Mouse (Mus musculus): ENCODE data around the gene Mansc1. TPM values are rescaled to one million over a fixed set of nuclear protein-coding genes. Genes with fewer than 3 reads are reported as not detected.
A peak's percentile ranks its signal among the peaks of the same experiment; 100 is the strongest.

Mansc1 gene
- total RNA-seq, 4 experiments from 2014 or later, result 8.0 to 11.6 (median 10.4) TPM

GRCm38 (mm10) chr6:134601130-134601529 is 31.2 kb downstream of the Mansc1 start:
- DNase-seq (ENCODE audit: low spot score in 2 of 2), result no peak

- no peak for DNase-seq (ENCODE audit: low spot score in 2 of 2)
Observed at GRCm38 (mm10) chr6:134599239-134599638, 33.0 kb downstream of the Mansc1 start.

GRCm38 (mm10) chr6:134597651-134598229 is 34.5 kb downstream of the Mansc1 start:
- no peak for DNase-seq (ENCODE audit: low spot score in 2 of 2)

GRCm38 (mm10) chr6:134594569-134595442 is 37.5 kb downstream of the Mansc1 start:
- no peak for DNase-seq (ENCODE audit: low spot score in 2 of 2)

GRCm38 (mm10) chr6:134591614-134592013 is 40.7 kb downstream of the Mansc1 start:
- no peak for DNase-seq (ENCODE audit: low spot score in 2 of 2)

GRCm38 (mm10) chr6:134586241-134586640 is 46.0 kb downstream of the Mansc1 start:
- no peak for DNase-seq (ENCODE audit: low spot score in 2 of 2)

GRCm38 (mm10) chr6:134584616-134585015 is 47.7 kb downstream of the Mansc1 start:
- no peak for DNase-seq (ENCODE audit: low spot score in 2 of 2)

- DNase-seq (ENCODE audit: low spot score in 2 of 2), result no peak
Observed at GRCm38 (mm10) chr6:134582110-134582509, 50.2 kb downstream of the Mansc1 start.

- no peak for DNase-seq (ENCODE audit: low spot score in 2 of 2)
Observed at GRCm38 (mm10) chr6:134579506-134579905, 52.8 kb downstream of the Mansc1 start.

- DNase-seq (ENCODE audit: low spot score in 2 of 2), result no peak
Observed at GRCm38 (mm10) chr6:134578039-134578438, 54.2 kb downstream of the Mansc1 start.

- DNase-seq (ENCODE audit: low spot score in 2 of 2), result no peak
Observed at GRCm38 (mm10) chr6:134575288-134575741, 57.0 kb downstream of the Mansc1 start.

GRCm38 (mm10) chr6:134567986-134568556 is 64.2 kb downstream of the Mansc1 start:
- no peak for DNase-seq (ENCODE audit: low spot score in 2 of 2)

GRCm38 (mm10) chr6:134566818-134567485 is 65.3 kb downstream of the Mansc1 start, which contains the start of gene Lrp6:
Lrp6 (minus strand) TSS chr6:134566965.
- peak; percentile 38 to 70 for DNase-seq (ENCODE audit: low spot score in 2 of 2)

- DNase-seq (ENCODE audit: low spot score in 2 of 2), result no peak
Observed at GRCm38 (mm10) chr6:134566248-134566817, 66.0 kb downstream of the Mansc1 start.

- no peak for DNase-seq (ENCODE audit: low spot score in 2 of 2)
Observed at GRCm38 (mm10) chr6:134565606-134566247, 66.6 kb downstream of the Mansc1 start.

GRCm38 (mm10) chr6:134564539-134564938 is 67.7 kb downstream of the Mansc1 start:
- DNase-seq (ENCODE audit: low spot score in 2 of 2), result no peak

- DNase-seq (ENCODE audit: low spot score in 2 of 2), result no peak
Observed at GRCm38 (mm10) chr6:134559635-134560034, 72.7 kb downstream of the Mansc1 start.

All from layer of hippocampus, adult 8-10 months (tissue).